Mouse (Mus musculus) cortical plate, adult 2 months (tissue): ENCODE data around the gene Gabpb1.

Source experiments
- CTCF ChIP-seq: fragments of 200-500 bp; IDR thresholded peaks from 2 replicates; pipeline ENCODE4 v1.5.1; 2011; ENCODE audit warnings: mild to moderate bottlenecking, control low read depth, low read length; ENCODE audit not compliant: insufficient read depth; ENCODE audit errors: extremely low read depth
- POLR2A ChIP-seq: fragments of 200-500 bp; IDR thresholded peaks from 2 replicates; pipeline ENCODE4 v1.6.1; 2011; ENCODE audit warnings: mild to moderate bottlenecking, low read length, control low read depth; ENCODE audit not compliant: insufficient read depth; ENCODE audit errors: extremely low read depth

- TF ChIP-seq POLR2A (no peak), CTCF (no peak)
These were observed 70.0 kb downstream of the Gabpb1 start for GRCm38 (mm10) chr2:126606061-126606687.
